Comparison of ENCODE assay signal across 9 mouse cellular contexts in genomic region chr15:25622867-25623471, GRCm38 (mm10). TPM values are rescaled to one million over a fixed set of nuclear protein-coding genes. Genes with fewer than 3 reads are reported as not detected.
DNase-seq lines count a peak whose midpoint lies in the region; ATAC-seq and TF ChIP-seq lines count a peak whose summit lies in the region.
"Had no signal": no experiment of that assay in that cellular context is flagged by ENCODE, and none has a peak within 500 bp of the region (broad histone marks: within the 10 kb centered on the region; RNA-seq: fewer than 3 reads in every experiment).

No protein-coding gene starts in this region.

- H3K4me2 ChIP-seq in intestine, embryonic 15.5 days (replicated peaks) = peak overlapping the region; percentile 75
- peak overlapping the region; percentile 79 for H3K4me2 ChIP-seq in liver, postnatal 0 days (ENCODE audit: low read depth, low read length)
- H3K4me2 ChIP-seq in neural tube, embryonic 12.5 days (replicated peaks) = peak overlapping the region; percentile 94

- H3K36me3 ChIP-seq in intestine, embryonic 15.5 days = no peaks in the 10 kb centered on the region
- no peaks in the 10 kb centered on the region for H3K36me3 ChIP-seq in liver, postnatal 0 days (replicated peaks; ENCODE audit: insufficient read depth, low read length)
- no peaks in the 10 kb centered on the region for H3K36me3 ChIP-seq in neural tube, embryonic 12.5 days

- no peak for TF ChIP-seq CTCF in liver, postnatal 0 days (IDR thresholded peaks at IDR 0.05; ENCODE audit: low read depth)

- H3K4me3 ChIP-seq in intestine, embryonic 15.5 days (replicated peaks) = peak overlapping the region; percentile 90
- peak overlapping the region; percentile 76 for H3K4me3 ChIP-seq in liver, postnatal 0 days (ENCODE audit: low read depth, low read length)
- H3K4me3 ChIP-seq in neural tube, embryonic 12.5 days = peak overlapping the region; percentile 77

- no peaks in the 10 kb centered on the region for H3K27me3 ChIP-seq in intestine, embryonic 15.5 days (replicated peaks)
- 0 out of 2 replicates have a peak, but pooled peaks cover 2% of the 10 kb centered on the region for H3K27me3 ChIP-seq in liver, postnatal 0 days (ENCODE audit: insufficient read depth, low read length)
- H3K27me3 ChIP-seq in neural tube, embryonic 12.5 days (replicated peaks) = peaks cover 5% of the 10 kb centered on the region; the same call in 1 of the 2 replicates

- H3K4me1 ChIP-seq in intestine, embryonic 15.5 days (replicated peaks) = peaks cover 12% of the 10 kb centered on the region
- H3K4me1 ChIP-seq in liver, postnatal 0 days (ENCODE audit: insufficient read depth) = peaks cover 3% of the 10 kb centered on the region
- H3K4me1 ChIP-seq in neural tube, embryonic 12.5 days = peaks cover 19% of the 10 kb centered on the region

- under 1% methylated on average over 56 of the region's 61 CpGs for WGBS in intestine, embryonic 15.5 days
- WGBS in liver, postnatal 0 days (ENCODE audit: insufficient replicate concordance) = under 1% methylated on average over 61 of the region's 61 CpGs
- WGBS in neural tube, embryonic 12.5 days = under 1% methylated on average over 61 of the region's 61 CpGs

- TF ChIP-seq EP300 in liver, postnatal 0 days (IDR thresholded peaks at IDR 0.05; ENCODE audit: low read depth) = no peak

- H3K9me3 ChIP-seq in intestine, embryonic 15.5 days = no peaks in the 10 kb centered on the region
- H3K9me3 ChIP-seq in liver, postnatal 0 days (ENCODE audit: low read length) = no peaks in the 10 kb centered on the region
- no peaks in the 10 kb centered on the region for H3K9me3 ChIP-seq in neural tube, embryonic 12.5 days

- intact Hi-C loops in left cerebral cortex, postnatal 4 days (cut with DNase I) = no loop called here

- peak; percentile 5 for ATAC-seq in granulocyte monocyte progenitor cell, adult 5-6 weeks (replicated peaks; ENCODE audit: poor library complexity, severe bottlenecking)
- peak; percentile 42 for ATAC-seq in intestine, embryonic 15.5 days
- ATAC-seq in liver, postnatal 0 days = peak; percentile 27; the same call in 1 of the 2 replicates
- peak; percentile 52; the same call in 1 of the 2 replicates for ATAC-seq in neural tube, embryonic 12.5 days (ENCODE audit: low FRiP score, low read depth)

- H3K27ac ChIP-seq in intestine, embryonic 15.5 days = peak overlapping the region; percentile 94
- H3K27ac ChIP-seq in liver, postnatal 0 days (ENCODE audit: low read depth) = peak overlapping the region; percentile 87
- 0 out of 2 replicates have a peak overlapping the region, but pooled peaks have one; percentile 26 for H3K27ac ChIP-seq in neural tube, embryonic 12.5 days

- DNase-seq in left cerebral cortex, postnatal 4 days = peak; percentile 36
- no peak for DNase-seq in left cerebral cortex, adult 11 months (ENCODE audit: low spot score)
- DNase-seq in cerebellum, postnatal 36 days = peak; percentile 44 to 53
- peak; percentile 59 for DNase-seq in liver, postnatal 0 days
- DNase-seq in urinary bladder, adult 2 months (ENCODE audit: low spot score) = peak; percentile 67

- peak overlapping the region; percentile 82 for H3K9ac ChIP-seq in intestine, embryonic 15.5 days
- H3K9ac ChIP-seq in liver, postnatal 0 days (replicated peaks) = peak overlapping the region; percentile 79
- peak overlapping the region; percentile 72 for H3K9ac ChIP-seq in neural tube, embryonic 12.5 days

RNA-seq across cellular contexts. Expression of gene Myo10, which starts 0.6 kb away (rescaled TPM):
- total RNA-seq in left cerebral cortex, postnatal 4 days (2021) = 10 to 100 TPM; 40.6 to 45.5 TPM
- total RNA-seq in granulocyte monocyte progenitor cell, adult 5-6 weeks (2014; fragmentation: Nextera tagmentation) = 1.4 and 8.9 TPM in 2 replicates
- total RNA-seq in granulocyte monocyte progenitor cell, adult 5-6 weeks (2017) = 2.9 and 3.3 TPM in 2 replicates
- polyA plus RNA-seq in intestine, embryonic 15.5 days (2015; fragmentation: Nextera tagmentation; extraction: Ambion mirVana) = 23.9 and 25.3 TPM in 2 replicates
- 4.9 and 5.9 TPM in 2 replicates for polyA plus RNA-seq in liver, postnatal 0 days (2015; fragmentation: Nextera tagmentation; extraction: Ambion mirVana)
- polyA plus RNA-seq in neural tube, embryonic 12.5 days (2016; fragmentation: Nextera tagmentation; extraction: Ambion mirVana) = 35.0 and 42.8 TPM in 2 replicates
- 24.8 and 26.0 TPM in 2 replicates for polyA plus RNA-seq in urinary bladder, adult 2 months (2012; rRNA removed)
- total RNA-seq: MEL had no signal

Comparison
In these comparisons a context has a peak if more than half of its experiments do, and no peak if none do; other contexts are left out.
1. H3K27ac ChIP-seq: peak in every context shown above with its lines; median percentile 94 in intestine, embryonic 15.5 days; 87 in liver, postnatal 0 days; 26 in neural tube, embryonic 12.5 days.